Mouse (Mus musculus): ENCODE data around the gene Trim39. TPM values are rescaled to one million over a fixed set of nuclear protein-coding genes. Genes with fewer than 3 reads are reported as not detected.
"Not testable (repeated sequence)": the region's sequence is repeated elsewhere in the genome, so short reads cannot be mapped to it uniquely, and the experiment has no call there.

Trim39 gene
- polyA plus RNA-seq, 1 experiment from 2014 or later: 27.1 TPM

- 15% methylated on average over 5 of the region's 5 CpGs for WGBS
- ATAC-seq (ENCODE audit: low FRiP score, low read depth): no peak
- Histone ChIP-seq H3K4me2 (no peak overlapping the region), H3K9me3 (no peaks in the 10 kb centered on the region), H3K27ac (replicated peaks) (no peak overlapping the region), H3K4me1 (replicated peaks) (peaks cover 7% of the 10 kb centered on the region), H3K27me3 (peaks cover 29% of the 10 kb centered on the region), H3K4me3 (no peak overlapping the region), H3K9ac (no peak overlapping the region), H3K36me3 (no peaks in the 10 kb centered on the region)
These were observed 31.3 kb downstream of the Trim39 start for GRCm38 (mm10) chr17:36240637-36241213.

- 2% methylated on average over 27 of the region's 27 CpGs for WGBS
- Histone ChIP-seq H3K4me3 (peak overlapping the region; percentile 28), H3K9ac (peak overlapping the region; percentile 9; the same call in 1 of the 2 replicates), H3K9me3 (no peaks in the 10 kb centered on the region), H3K27ac (replicated peaks) (no peak overlapping the region), H3K27me3 (peaks cover 36% of the 10 kb centered on the region), H3K36me3 (no peaks in the 10 kb centered on the region), H3K4me2 (peak overlapping the region; percentile 54), H3K4me1 (replicated peaks) (peaks cover 7% of the 10 kb centered on the region)
- no peak for ATAC-seq (ENCODE audit: low FRiP score, low read depth)
These were observed 34.6 kb downstream of the Trim39 start for GRCm38 (mm10) chr17:36237321-36237921.

- not testable (repeated sequence) for H3K4me2 ChIP-seq; ATAC-seq (ENCODE audit: low FRiP score, low read depth); H3K27ac ChIP-seq (replicated peaks); H3K9me3 ChIP-seq; H3K4me3 ChIP-seq; H3K4me1 ChIP-seq (replicated peaks); H3K9ac ChIP-seq; H3K36me3 ChIP-seq
- 29% methylated on average over 8 of the region's 9 CpGs for whole genome bisulfite sequencing
- peaks cover 42% of the 10 kb centered on the region for H3K27me3 ChIP-seq
These were observed 36.7 kb downstream of the Trim39 start for GRCm38 (mm10) chr17:36235300-36235699.

DNA sequence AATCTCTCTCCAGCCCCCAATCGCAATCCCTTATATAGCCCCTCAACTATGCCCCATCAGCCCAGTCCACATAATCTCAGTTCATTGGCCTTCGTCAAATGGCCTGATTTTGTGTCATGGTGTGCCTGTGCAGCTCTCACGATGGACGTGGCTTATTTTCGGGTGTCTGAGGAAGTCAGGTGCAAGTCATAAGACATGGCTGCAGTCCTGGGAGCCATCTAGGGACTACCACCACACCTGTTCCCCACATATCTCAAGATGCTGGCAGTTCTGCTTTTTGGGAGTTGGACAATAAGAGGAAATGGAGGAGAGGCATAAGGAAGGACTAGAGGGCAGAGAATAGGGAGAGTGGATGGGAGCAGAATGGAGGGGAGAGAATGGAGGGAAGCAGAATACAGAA lies 38.5 kb downstream of the Trim39 start:
- H3K4me3 ChIP-seq: no peak overlapping the region

GRCm38 (mm10) chr17:36231318-36231717 lies 40.7 kb downstream of the Trim39 start:
- Histone ChIP-seq H3K4me3 (no peak overlapping the region), H3K27ac (replicated peaks) (no peak overlapping the region), H3K4me2 (no peak overlapping the region), H3K9ac (no peak overlapping the region), H3K4me1 (replicated peaks) (no peaks in the 10 kb centered on the region), H3K27me3 (peaks cover 47% of the 10 kb centered on the region), H3K9me3 (no peaks in the 10 kb centered on the region), H3K36me3 (no peaks in the 10 kb centered on the region)
- ATAC-seq (ENCODE audit: low FRiP score, low read depth): no peak
- 8% methylated on average over 35 of the region's 36 CpGs for WGBS

More for the DNA sequence above, 38.5 kb downstream of the Trim39 start:
- no peak overlapping the region for H3K9ac ChIP-seq
- peaks cover 56% of the 10 kb centered on the region for H3K27me3 ChIP-seq
- ATAC-seq (ENCODE audit: low FRiP score, low read depth): no peak
- 88% methylated on average over 5 of the region's 5 CpGs for WGBS
- no peaks in the 10 kb centered on the region for H3K9me3 ChIP-seq
- no peak overlapping the region for H3K27ac ChIP-seq (replicated peaks)
- H3K4me1 ChIP-seq (replicated peaks): peaks cover 7% of the 10 kb centered on the region
- H3K36me3 ChIP-seq: no peaks in the 10 kb centered on the region
- H3K4me2 ChIP-seq: no peak overlapping the region

GRCm38 (mm10) chr17:36229046-36229445 lies 43.0 kb downstream of the Trim39 start:
- H3K9me3 ChIP-seq: no peaks in the 10 kb centered on the region
- H3K4me2 ChIP-seq: no peak overlapping the region
- no peak for ATAC-seq (ENCODE audit: low FRiP score, low read depth)
- H3K4me1 ChIP-seq (replicated peaks): no peaks in the 10 kb centered on the region
- WGBS: 11% methylated on average over 5 of the region's 5 CpGs
- H3K27ac ChIP-seq (replicated peaks): no peak overlapping the region
- H3K4me3 ChIP-seq: no peak overlapping the region
- H3K9ac ChIP-seq: no peak overlapping the region
- H3K27me3 ChIP-seq: peaks cover 51% of the 10 kb centered on the region
- no peaks in the 10 kb centered on the region for H3K36me3 ChIP-seq

DNA sequence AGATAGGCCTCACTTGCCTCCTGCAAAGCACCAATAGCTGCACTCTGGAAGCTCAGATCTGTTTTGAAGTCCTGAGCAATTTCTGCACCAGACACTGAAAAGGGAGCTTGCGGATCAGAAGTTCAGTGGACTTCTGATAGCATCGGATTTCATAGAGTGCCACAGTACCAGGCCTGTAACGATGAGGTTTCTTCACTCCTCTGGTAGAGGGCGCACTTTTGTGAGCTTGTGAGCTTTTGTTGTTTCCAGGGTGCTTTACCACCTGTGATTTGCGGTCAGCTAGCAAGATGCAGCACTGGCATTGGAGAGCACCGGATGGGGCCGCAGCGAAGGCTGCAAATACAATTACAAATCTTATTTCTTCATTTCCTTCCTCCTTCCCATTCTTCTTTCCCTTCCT lies 45.1 kb downstream of the Trim39 start:
- H3K9me3 ChIP-seq: no peaks in the 10 kb centered on the region
- H3K4me3 ChIP-seq: no peak overlapping the region
- 29% methylated on average over 8 of the region's 8 CpGs for WGBS
- no peak overlapping the region for H3K9ac ChIP-seq
- no peaks in the 10 kb centered on the region for H3K36me3 ChIP-seq
- H3K27ac ChIP-seq (replicated peaks): no peak overlapping the region
- no peaks in the 10 kb centered on the region for H3K4me1 ChIP-seq (replicated peaks)
- no peak overlapping the region for H3K4me2 ChIP-seq
- ATAC-seq (ENCODE audit: low FRiP score, low read depth): no peak
- peaks cover 54% of the 10 kb centered on the region for H3K27me3 ChIP-seq

DNA sequence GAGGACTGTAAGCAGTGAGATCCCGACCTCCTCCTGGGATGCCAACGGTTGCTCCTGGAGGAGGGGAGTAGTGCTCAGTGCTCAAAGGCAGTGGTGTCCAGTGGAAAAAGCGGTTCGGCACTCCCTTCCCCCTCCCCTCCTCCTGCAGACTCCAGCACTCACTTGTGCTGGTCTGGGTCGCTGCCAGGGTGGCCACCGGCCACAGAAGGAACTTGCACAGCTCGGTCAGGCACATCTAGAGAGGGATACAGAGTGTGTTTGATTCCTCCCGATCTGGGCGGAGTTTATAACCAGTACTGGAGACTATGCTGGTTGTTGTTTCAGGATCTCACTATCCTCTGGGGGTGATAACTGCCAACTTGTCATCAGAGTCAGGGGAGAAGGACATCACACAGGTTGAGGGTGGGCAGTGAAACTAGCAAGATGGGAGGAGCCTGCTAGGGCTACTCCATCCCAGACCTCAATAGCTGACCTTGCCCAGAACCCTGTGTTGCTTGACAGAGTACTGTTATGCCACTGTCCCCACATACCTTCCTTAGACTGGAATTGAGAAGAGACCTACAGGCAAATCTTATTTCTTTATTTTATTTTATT lies 46.7 kb downstream of the Trim39 start:
- WGBS: 9% methylated on average over 9 of the region's 9 CpGs
- Histone ChIP-seq H3K4me2 (peak overlapping the region; percentile 28; the same call in 1 of the 2 replicates), H3K27me3 (peaks cover 51% of the 10 kb centered on the region), H3K4me3 (no peak overlapping the region), H3K9ac (no peak overlapping the region), H3K4me1 (replicated peaks) (no peaks in the 10 kb centered on the region), H3K9me3 (no peaks in the 10 kb centered on the region), H3K27ac (replicated peaks) (no peak overlapping the region), H3K36me3 (no peaks in the 10 kb centered on the region)
- 0 out of 2 replicates have a peak, but pooled peaks have one; percentile 45 for ATAC-seq (ENCODE audit: low FRiP score, low read depth)

DNA sequence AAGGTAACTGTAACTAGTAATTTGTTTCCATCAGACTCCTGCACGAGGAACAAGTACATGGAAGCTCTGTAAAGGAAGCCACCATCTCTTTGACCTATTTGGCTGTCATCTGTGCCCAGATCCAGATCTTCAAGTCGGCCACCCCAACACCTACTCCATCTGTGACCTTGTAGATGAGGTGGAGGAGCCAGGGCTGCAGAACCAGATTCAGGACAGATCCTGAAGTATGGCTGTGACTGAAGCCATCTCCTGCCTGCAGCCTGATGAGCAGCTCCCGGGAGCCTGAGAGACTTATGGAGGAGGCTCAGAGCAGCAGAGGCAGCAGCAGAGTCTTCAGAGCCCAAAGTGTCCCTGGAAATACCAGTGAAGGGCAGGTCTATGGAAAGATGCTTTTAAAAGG lies 47.6 kb downstream of the Trim39 start:
- Histone ChIP-seq H3K4me1 (replicated peaks) (no peaks in the 10 kb centered on the region), H3K9ac (no peak overlapping the region), H3K36me3 (no peaks in the 10 kb centered on the region), H3K4me3 (no peak overlapping the region), H3K9me3 (no peaks in the 10 kb centered on the region), H3K4me2 (no peak overlapping the region), H3K27me3 (peaks cover 42% of the 10 kb centered on the region), H3K27ac (replicated peaks) (no peak overlapping the region)
- no peak for ATAC-seq (ENCODE audit: low FRiP score, low read depth)
- WGBS: 52% methylated on average over 3 of the region's 3 CpGs

DNA sequence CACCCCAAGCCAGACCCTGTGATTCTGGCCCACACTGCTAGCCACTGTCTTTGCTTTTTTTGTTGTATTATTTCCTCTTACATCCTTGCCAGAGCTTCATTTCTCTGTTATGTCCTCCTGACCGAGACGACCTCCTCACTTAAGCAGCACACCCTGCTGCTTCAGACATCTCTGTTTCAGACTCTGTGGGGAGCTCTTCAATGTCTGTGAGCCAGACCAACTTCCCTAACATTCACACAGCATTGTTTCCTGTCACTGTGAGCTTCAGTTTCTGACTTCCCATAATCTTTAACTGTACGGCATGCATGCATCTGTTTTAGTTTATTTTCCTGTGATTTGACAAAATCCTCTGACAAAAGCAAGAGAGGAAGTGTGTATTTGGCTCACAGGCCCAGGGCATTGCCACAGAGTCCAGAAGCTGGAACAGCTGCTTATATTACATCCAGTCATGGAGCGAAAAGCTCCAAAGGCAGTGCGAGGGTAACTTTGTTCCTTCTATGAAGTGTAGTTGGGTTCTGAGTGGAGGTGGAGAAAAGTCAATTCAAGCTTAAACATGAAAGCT lies 53.4 kb downstream of the Trim39 start:
- peaks cover 53% of the 10 kb centered on the region for H3K27me3 ChIP-seq
- H3K4me1 ChIP-seq (replicated peaks): no peaks in the 10 kb centered on the region; the same call in 1 of the 2 replicates
- no peaks in the 10 kb centered on the region for H3K9me3 ChIP-seq
- no peak overlapping the region for H3K4me3 ChIP-seq
- 59% methylated on average over 5 of the region's 5 CpGs for WGBS
- no peaks in the 10 kb centered on the region for H3K36me3 ChIP-seq
- H3K27ac ChIP-seq (replicated peaks): no peak overlapping the region
- no peak overlapping the region for H3K9ac ChIP-seq
- ATAC-seq (ENCODE audit: low FRiP score, low read depth): no peak
- H3K4me2 ChIP-seq: no peak overlapping the region

DNA sequence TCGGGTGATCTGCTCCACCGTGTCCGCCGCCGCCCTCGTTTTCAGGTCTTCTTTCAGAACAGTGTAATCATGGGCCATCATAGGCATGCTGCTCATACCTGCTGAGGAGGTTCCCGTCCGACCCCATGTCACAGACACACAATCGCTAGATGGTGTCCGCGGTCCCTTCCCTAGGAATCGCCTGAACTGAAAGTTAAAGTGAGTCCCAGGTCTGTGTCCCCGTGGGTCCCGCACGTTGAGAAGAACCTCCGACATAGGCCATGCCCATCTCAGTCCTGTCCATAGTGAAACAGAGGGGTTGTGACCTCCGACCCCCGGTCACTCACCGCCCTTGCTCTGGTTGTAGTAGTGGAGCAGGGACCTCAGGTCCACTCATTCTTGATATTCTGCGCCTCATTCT lies 56.5 kb downstream of the Trim39 start:
- no peaks in the 10 kb centered on the region for H3K36me3 ChIP-seq
- H3K27ac ChIP-seq (replicated peaks): no peak overlapping the region
- peak overlapping the region; percentile 32 for H3K4me2 ChIP-seq
- H3K9ac ChIP-seq: no peak overlapping the region
- peak; percentile 38; the same call in 1 of the 2 replicates for ATAC-seq (ENCODE audit: low FRiP score, low read depth)
- H3K27me3 ChIP-seq: peaks cover 57% of the 10 kb centered on the region
- H3K4me3 ChIP-seq: peak overlapping the region; percentile 16; the same call in 1 of the 2 replicates
- no peaks in the 10 kb centered on the region; the same call in 1 of the 2 replicates for H3K4me1 ChIP-seq (replicated peaks)
- 5% methylated on average over 20 of the region's 20 CpGs for WGBS
- H3K9me3 ChIP-seq: no peaks in the 10 kb centered on the region
